Mouse (Mus musculus) testis, adult 2 months (tissue): ENCODE data around the gene Cdh10. TPM values are rescaled to one million over a fixed set of nuclear protein-coding genes. Genes with fewer than 3 reads are reported as not detected.

Experiments
- H3K27ac ChIP-seq: fragments of 200-500 bp; 2 replicates; pipeline ENCODE4 v1.5.1; 2012; ENCODE audit warnings: low read depth, low read length; ENCODE audit not compliant: control insufficient read depth, insufficient read depth
- H3K27me3 ChIP-seq: fragments of 200-500 bp; 2 replicates; pipeline ENCODE4 v1.6.1; 2012; ENCODE audit warnings: mild to moderate bottlenecking, low read length, moderate library complexity; ENCODE audit not compliant: control insufficient read depth, insufficient read depth
- H3K36me3 ChIP-seq: fragments of 200-500 bp; 2 replicates; pipeline ENCODE4 v1.6.1; 2012; ENCODE audit warnings: mild to moderate bottlenecking, low read length; ENCODE audit not compliant: control insufficient read depth, insufficient read depth
- H3K4me1 ChIP-seq: fragments of 200-500 bp; 2 replicates; pipeline ENCODE4 v1.6.1; 2012; ENCODE audit warnings: low read length; ENCODE audit not compliant: control insufficient read depth, insufficient read depth
- H3K4me3 ChIP-seq: fragments of 200-500 bp; 2 replicates; pipeline ENCODE4 v1.5.1; 2012; ENCODE audit warnings: low read depth, mild to moderate bottlenecking, low read length, moderate library complexity, mixed read lengths; ENCODE audit not compliant: control insufficient read depth
- CTCF ChIP-seq: fragments of 200-500 bp; IDR thresholded peaks from 2 replicates; pipeline ENCODE4 v1.5.1; 2012; ENCODE audit warnings: low read depth, mild to moderate bottlenecking, inconsistent platforms, low read length, moderate library complexity; ENCODE audit not compliant: control insufficient read depth, insufficient read depth, insufficient replicate concordance
- POLR2A ChIP-seq: fragments of 200-500 bp; IDR thresholded peaks from 2 replicates; pipeline ENCODE4 v1.6.1; 2012; ENCODE audit warnings: low read depth, mild to moderate bottlenecking, inconsistent platforms, low read length, moderate library complexity; ENCODE audit not compliant: control insufficient read depth
- polyA plus RNA-seq: library from polyadenylated mRNA; depleted of rRNA; stranded (reverse); fragments of >200 nt; gene quantifications from 2 replicates; pipeline ENCODE4 v1.2.3, GENCODE M21; 2012; rRNA removed

Gene Cdh10
- 0.10 TPM in 1 of 2 replicates, not detected in the other for polyA plus RNA-seq

DNA sequence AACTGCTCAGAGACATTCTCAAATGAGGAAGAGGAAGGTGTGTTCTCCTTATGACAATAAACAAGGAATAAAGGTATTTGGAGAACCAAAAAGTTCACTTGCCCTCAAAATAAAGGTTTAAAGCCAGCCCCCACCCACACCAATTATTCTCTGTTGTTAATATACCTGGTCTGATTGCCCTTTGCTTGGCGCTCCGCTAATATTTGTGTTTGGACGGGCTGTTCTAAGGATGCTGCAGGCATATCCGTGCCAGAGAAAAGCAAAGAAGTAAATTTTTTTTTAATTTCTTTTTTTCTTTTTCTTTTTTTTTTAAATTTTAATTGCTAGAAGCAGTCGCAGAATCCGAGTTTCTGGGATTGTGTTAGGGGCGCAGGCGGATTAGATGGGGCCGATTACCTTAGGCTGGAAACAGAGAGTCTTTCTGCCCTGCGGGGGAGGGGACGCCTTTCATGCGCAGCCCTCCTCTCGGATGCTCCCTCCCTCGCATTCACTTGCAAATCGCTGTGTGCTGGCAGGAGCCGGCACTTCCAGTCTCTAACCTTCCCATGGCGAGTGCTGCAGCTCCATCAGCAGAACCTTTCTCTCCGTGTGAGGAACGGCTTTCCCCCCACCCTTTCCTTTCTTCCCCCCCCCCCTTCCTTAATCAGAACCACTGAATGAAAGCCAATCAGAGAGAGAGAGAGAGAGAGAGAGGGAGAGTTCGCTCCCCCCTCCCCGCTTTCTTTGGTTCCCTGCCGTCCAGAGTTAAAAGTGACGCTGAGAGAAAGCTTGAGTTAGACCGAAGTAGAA is at the start of gene Cdh10:
TSS of gene Cdh10 (plus strand) at position 763 of the 789 bp plus-strand sequence.
- peaks cover 3% of the 10 kb centered on the region; the same call in 1 of the 2 replicates for H3K4me1 ChIP-seq
- peak within 1 kb of the TSS; percentile 35 for H3K4me3 ChIP-seq
- no peaks in the 10 kb centered on the region for H3K27me3 ChIP-seq
- no peak for TF ChIP-seq POLR2A
- no peak for TF ChIP-seq CTCF
- no peak within 1 kb of the TSS for H3K27ac ChIP-seq
- no peaks in the 10 kb centered on the region for H3K36me3 ChIP-seq

DNA sequence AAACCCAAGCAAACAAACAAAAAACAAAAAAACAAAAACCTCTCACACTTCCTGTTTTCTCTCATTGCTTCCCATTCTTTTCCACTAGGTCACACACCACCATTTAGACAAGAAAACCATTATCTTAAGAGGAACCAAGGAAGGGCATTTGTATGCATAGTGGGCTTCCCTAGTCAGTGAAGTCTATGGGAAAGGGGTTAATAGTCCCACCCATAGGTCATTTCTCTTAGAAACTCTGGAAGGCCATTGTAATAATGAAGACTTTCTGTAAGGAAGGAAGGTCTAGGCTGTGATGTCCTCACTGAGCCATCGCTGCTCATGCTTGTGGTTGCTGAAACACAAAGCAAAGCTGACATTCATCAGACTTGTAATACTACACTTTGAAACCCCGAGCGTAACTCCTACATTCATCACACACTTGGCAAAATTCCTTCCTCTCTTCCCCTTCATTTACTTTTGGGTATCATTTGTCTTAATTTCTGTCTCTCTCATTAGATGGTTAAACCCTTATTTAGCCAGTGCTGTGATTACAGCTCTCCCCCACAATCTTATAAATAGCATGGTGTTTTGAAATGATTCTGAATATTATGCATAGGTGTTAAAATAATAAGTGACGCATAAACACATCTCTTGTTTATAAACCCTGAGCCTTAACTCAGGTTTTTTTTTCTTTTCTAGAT is 9.5 kb upstream of the Cdh10 start:
- H3K36me3 ChIP-seq = no peaks in the 10 kb centered on the region
- no peaks in the 10 kb centered on the region for H3K27me3 ChIP-seq
- no peak overlapping the region for H3K4me3 ChIP-seq
- TF ChIP-seq CTCF (no peak), POLR2A (no peak)
- H3K4me1 ChIP-seq = no peaks in the 10 kb centered on the region
- no peak overlapping the region for H3K27ac ChIP-seq

DNA sequence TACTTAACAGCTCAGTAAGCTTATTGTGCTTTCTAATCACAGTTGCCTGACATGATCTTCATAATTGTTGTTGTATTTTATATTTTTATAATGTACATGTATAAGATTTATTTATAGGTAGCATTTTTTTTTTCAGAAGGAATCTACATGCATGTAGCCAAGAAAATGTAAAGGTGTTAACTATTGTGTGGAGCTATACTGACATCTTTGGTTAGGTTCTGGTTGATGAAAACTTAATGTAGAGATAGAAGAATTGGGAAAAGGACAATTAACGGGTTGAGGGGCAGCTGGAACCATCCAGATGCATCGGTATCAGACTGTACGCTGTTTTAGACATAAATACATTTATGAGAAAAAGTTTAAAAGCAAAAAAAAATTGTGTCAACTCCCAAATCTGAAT is 1.0 kb upstream of the Cdh10 start:
- H3K27ac ChIP-seq = no peak overlapping the region
- no peak overlapping the region for H3K4me3 ChIP-seq
- TF ChIP-seq CTCF (no peak), POLR2A (no peak)
- no peaks in the 10 kb centered on the region for H3K27me3 ChIP-seq
- H3K36me3 ChIP-seq = no peaks in the 10 kb centered on the region
- peaks cover 3% of the 10 kb centered on the region; the same call in 1 of the 2 replicates for H3K4me1 ChIP-seq

DNA sequence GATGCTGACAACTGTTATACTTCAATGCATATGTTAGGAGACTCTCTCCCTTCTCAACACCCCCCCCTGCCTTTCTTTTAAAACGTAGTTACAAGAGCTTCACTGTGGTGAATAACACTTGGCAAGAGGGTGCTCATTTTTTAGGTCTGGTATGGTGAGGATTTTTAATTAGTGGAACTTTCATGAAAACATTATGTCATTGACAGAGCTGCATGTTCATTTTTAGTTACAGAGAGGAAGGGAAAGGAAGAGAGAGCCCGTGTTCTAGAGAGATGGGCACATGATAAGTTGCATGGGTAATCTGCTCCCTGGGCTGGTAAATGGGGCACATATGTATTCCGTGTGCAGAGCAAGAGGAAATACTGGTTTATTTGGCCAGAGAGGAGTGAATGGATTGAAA is 1.5 kb downstream of the Cdh10 start:
- H3K4me1 ChIP-seq = peaks cover 3% of the 10 kb centered on the region; the same call in 1 of the 2 replicates
- TF ChIP-seq POLR2A = no peak
- TF ChIP-seq CTCF = no peak
- H3K4me3 ChIP-seq = no peak overlapping the region
- no peak overlapping the region for H3K27ac ChIP-seq
- H3K27me3 ChIP-seq = no peaks in the 10 kb centered on the region
- H3K36me3 ChIP-seq = no peaks in the 10 kb centered on the region

DNA sequence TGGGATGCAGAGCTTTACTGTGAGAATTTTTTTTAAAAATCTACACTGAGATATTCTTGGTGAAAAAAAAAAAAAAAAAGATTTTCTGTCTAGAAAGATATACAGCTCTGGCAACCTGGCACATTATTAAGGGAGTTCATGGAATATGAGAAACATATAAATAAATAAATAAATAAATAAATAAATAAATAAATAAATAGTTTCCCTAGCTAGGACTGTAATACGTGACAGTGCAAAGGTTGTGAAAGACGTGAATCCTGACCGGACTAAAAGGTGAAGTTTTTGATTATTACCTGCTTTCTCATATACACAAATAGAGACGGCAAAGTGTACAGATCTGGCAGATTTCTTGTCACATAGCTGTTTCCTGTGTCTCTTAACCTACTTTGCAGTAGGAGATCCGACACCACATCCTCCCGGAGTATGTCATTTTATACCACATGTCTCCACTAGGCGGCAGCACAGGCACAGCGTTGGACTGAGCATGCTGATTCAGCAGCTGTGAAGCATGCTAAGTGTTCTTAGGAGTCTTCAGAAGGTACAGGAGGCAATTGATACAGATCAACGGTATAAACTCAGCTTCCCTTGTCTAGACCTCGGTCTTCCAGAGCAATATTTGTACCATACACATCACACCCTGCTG is 2.5 kb downstream of the Cdh10 start:
- Histone ChIP-seq H3K27ac (no peak overlapping the region), H3K4me1 (peaks cover 3% of the 10 kb centered on the region; the same call in 1 of the 2 replicates), H3K4me3 (no peak overlapping the region), H3K27me3 (no peaks in the 10 kb centered on the region), H3K36me3 (no peaks in the 10 kb centered on the region)
- TF ChIP-seq CTCF (peak; percentile 98; the same call in 1 of the 2 replicates), POLR2A (no peak)

DNA sequence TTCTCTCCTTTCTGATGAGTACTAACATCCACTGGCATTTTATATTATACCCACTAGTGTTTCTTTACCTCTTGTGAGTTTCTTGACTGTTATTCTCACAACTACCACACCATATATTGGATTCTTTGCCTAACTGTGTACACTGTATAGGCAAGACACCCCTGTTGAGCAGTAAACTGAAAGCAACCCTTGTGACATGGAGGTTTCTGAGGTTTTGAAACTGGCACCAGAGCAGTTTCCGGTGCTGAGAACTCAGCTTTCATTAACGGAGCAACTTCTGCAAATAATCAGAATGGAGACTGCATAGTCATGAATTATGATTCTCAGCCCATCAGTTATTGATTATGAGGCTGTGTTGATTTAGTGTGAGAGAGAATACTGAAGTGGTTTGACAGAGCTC is 4.7 kb downstream of the Cdh10 start:
- H3K4me3 ChIP-seq = no peak overlapping the region
- peaks cover 2% of the 10 kb centered on the region; the same call in 1 of the 2 replicates for H3K4me1 ChIP-seq
- TF ChIP-seq CTCF (no peak), POLR2A (no peak)
- no peak overlapping the region for H3K27ac ChIP-seq
- H3K36me3 ChIP-seq = no peaks in the 10 kb centered on the region
- no peaks in the 10 kb centered on the region for H3K27me3 ChIP-seq

DNA sequence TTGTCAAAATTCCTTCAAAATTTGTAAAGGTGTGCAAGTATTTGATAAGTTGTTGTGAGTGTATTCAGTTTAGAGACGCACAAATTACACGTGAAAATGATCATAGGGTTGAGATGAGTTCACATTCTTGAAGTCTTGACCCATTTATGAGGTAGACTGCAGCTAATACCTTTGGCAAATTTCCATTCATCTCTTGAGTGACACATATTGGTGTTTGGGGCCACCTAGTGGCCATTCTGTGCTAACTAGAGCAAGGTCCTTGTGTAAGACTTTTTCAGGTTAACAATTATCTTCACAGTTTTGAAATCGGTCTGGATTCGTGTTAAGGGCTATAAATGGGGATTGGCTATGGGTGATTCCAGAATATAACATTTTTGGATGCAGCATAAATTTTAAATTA is 13.5 kb downstream of the Cdh10 start:
- H3K27me3 ChIP-seq = no peaks in the 10 kb centered on the region
- H3K27ac ChIP-seq = no peak overlapping the region
- no peaks in the 10 kb centered on the region for H3K4me1 ChIP-seq
- H3K36me3 ChIP-seq = no peaks in the 10 kb centered on the region
- TF ChIP-seq POLR2A = no peak
- TF ChIP-seq CTCF = no peak
- no peak overlapping the region for H3K4me3 ChIP-seq
